ENCODE assay signal across 15 mouse cellular contexts in genomic region chr1:129250704-129251443, GRCm38 (mm10). TPM values are rescaled to one million over a fixed set of nuclear protein-coding genes. Genes with fewer than 3 reads are reported as not detected.
DNase-seq lines count a peak whose midpoint lies in the region; ATAC-seq lines count a peak whose summit lies in the region.
"Had no signal": no experiment of that assay in that cellular context is flagged by ENCODE, and none has a peak within 500 bp of the region (broad histone marks: within the 10 kb centered on the region; RNA-seq: fewer than 3 reads in every experiment).

No protein-coding gene starts in this region.

- H3K9me3 ChIP-seq in lung, embryonic 16.5 days (ENCODE audit: control insufficient read depth, low read length) = no peaks in the 10 kb centered on the region
- H3K9me3 ChIP-seq: limb, embryonic 12.5 days; liver, embryonic 15.5 days; neural tube, embryonic 15.5 days had no signal

- peak; percentile 97 for ATAC-seq in lung, embryonic 16.5 days (ENCODE audit: low read depth)

- H3K27ac ChIP-seq in lung, embryonic 16.5 days (ENCODE audit: low read length) = peak overlapping the region; percentile 53
- H3K27ac ChIP-seq: left cerebral cortex, adult 2 months; limb, embryonic 12.5 days; liver, embryonic 15.5 days; neural tube, embryonic 15.5 days had no signal

- no peak overlapping the region for H3K4me2 ChIP-seq in lung, embryonic 16.5 days (ENCODE audit: low read depth, low read length)
- H3K4me2 ChIP-seq: limb, embryonic 12.5 days; liver, embryonic 15.5 days; neural tube, embryonic 15.5 days had no signal

- no peaks in the 10 kb centered on the region for H3K4me1 ChIP-seq in lung, embryonic 16.5 days (replicated peaks; ENCODE audit: control insufficient read depth, insufficient read depth, low read length)
- H3K4me1 ChIP-seq: limb, embryonic 12.5 days; liver, embryonic 15.5 days; neural tube, embryonic 15.5 days had no signal

- WGBS in lung, embryonic 16.5 days = 39% methylated on average over 6 of the region's 6 CpGs

- no peak overlapping the region for H3K4me3 ChIP-seq in lung, embryonic 16.5 days (ENCODE audit: low read length)
- H3K4me3 ChIP-seq: left cerebral cortex, adult 2 months; limb, embryonic 12.5 days; liver, embryonic 15.5 days; neural tube, embryonic 15.5 days had no signal

- no peaks in the 10 kb centered on the region for H3K36me3 ChIP-seq in lung, embryonic 16.5 days (ENCODE audit: control insufficient read depth, insufficient read depth, low read length)
- H3K36me3 ChIP-seq: limb, embryonic 12.5 days; liver, embryonic 15.5 days; neural tube, embryonic 15.5 days had no signal

- H3K27me3 ChIP-seq in lung, embryonic 16.5 days (ENCODE audit: control insufficient read depth, insufficient read depth, low read depth, low read length) = no peaks in the 10 kb centered on the region
- H3K27me3 ChIP-seq: limb, embryonic 12.5 days; liver, embryonic 15.5 days; neural tube, embryonic 15.5 days had no signal

- peak; percentile 14 for DNase-seq in adrenal gland, adult 2 months
- DNase-seq in adrenal gland, postnatal 25 days = no peak
- DNase-seq in kidney, adult 9 months = peak; percentile 1
- no peak for DNase-seq in kidney, adult 11 months
- DNase-seq in Muller cell, postnatal 12 days (ENCODE audit: inconsistent ontology term) = peak; percentile 51
- no peak for DNase-seq in layer of hippocampus, adult 8-10 months (ENCODE audit: low spot score in 2 of 2)
- no peak for DNase-seq in gastrocnemius, adult 8-10 months (ENCODE audit: low spot score in 2 of 2)
- DNase-seq: cerebellum, postnatal 25 days; gastrocnemius, postnatal 14 days had no signal

- no peak overlapping the region for H3K9ac ChIP-seq in lung, embryonic 16.5 days (ENCODE audit: low read length)
- H3K9ac ChIP-seq: limb, embryonic 12.5 days; liver, embryonic 15.5 days; neural tube, embryonic 15.5 days had no signal

RNA-seq across cellular contexts. Expression of gene Thsd7b, which starts 22.2 kb away (rescaled TPM):
- 1 to 10 TPM in 1 of 2 experiments, under 1 TPM in 1; 0.45 to 1.5 TPM for total RNA-seq in adrenal gland, adult 2 months (2021)
- polyA plus RNA-seq in adrenal gland, adult 2 months (2012; rRNA removed) = 0.11 and 0.28 TPM in 2 replicates
- total RNA-seq in adrenal gland, postnatal 25 days (2021) = 0.76 and 1.8 TPM in 2 replicates
- polyA plus RNA-seq in lung, embryonic 16.5 days (2015; fragmentation: Nextera tagmentation; extraction: Ambion mirVana) = 0.85 and 0.93 TPM in 2 replicates
- total RNA-seq in layer of hippocampus, adult 8-10 months (2022) = 10 to 100 TPM; 12.9 to 16.4 (median 14.5) TPM
- under 1 TPM; 0.19 to 0.46 (median 0.41) TPM for total RNA-seq in gastrocnemius, adult 8-10 months (2022)
- total RNA-seq: hematopoietic stem cell, adult 5-6 weeks had no signal

Comparison
In these comparisons a context has a peak if more than half of its experiments do, and no peak if none do; other contexts are left out.
1. DNase-seq: peak in adrenal gland, adult 2 months (single experiment), kidney, adult 9 months (single experiment) and Muller cell, postnatal 12 days (single experiment); none in adrenal gland, postnatal 25 days (single experiment), kidney, adult 11 months (single experiment), layer of hippocampus, adult 8-10 months (0 of 2) and gastrocnemius, adult 8-10 months (0 of 2).